Mouse (Mus musculus): ENCODE measurements at regions not wholly inside any gene's neighbourhood (a gene's known extent, or its start where the extent isn't known, plus 50 kb on each side); places are given as distances from the start of the nearest gene placed in this dataset.

GRCm38 (mm10) chr13:78717686-78718431 lies 518.3 kb upstream of the Nr2f1 start:
- H3K4me1 ChIP-seq (ENCODE audit: control insufficient read depth, insufficient read depth, low read length): peaks cover 4% of the 10 kb centered on the region
- H3K4me3 ChIP-seq (ENCODE audit: insufficient read depth, low read length): no peak overlapping the region
- no peak overlapping the region for H3K27ac ChIP-seq (ENCODE audit: insufficient read depth, low read length)
- TF ChIP-seq POLR2A (IDR thresholded peaks at IDR 0.05; ENCODE audit: low read depth, low read length) (no peak), CTCF (IDR thresholded peaks at IDR 0.05; ENCODE audit: borderline replicate concordance, insufficient read depth, low read length) (no peak)

GRCm38 (mm10) chr13:78717159-78717558 lies 517.6 kb upstream of the Nr2f1 start:
- Histone ChIP-seq H3K27ac (ENCODE audit: insufficient read depth, low read length) (no peak overlapping the region), H3K4me3 (ENCODE audit: insufficient read depth, low read length) (no peak overlapping the region), H3K4me1 (ENCODE audit: control insufficient read depth, insufficient read depth, low read length) (peaks cover 4% of the 10 kb centered on the region)
- TF ChIP-seq POLR2A (IDR thresholded peaks at IDR 0.05; ENCODE audit: low read depth, low read length): no peak
- no peak for TF ChIP-seq CTCF (IDR thresholded peaks at IDR 0.05; ENCODE audit: borderline replicate concordance, insufficient read depth, low read length)

GRCm38 (mm10) chr13:78704693-78705092 lies 505.1 kb upstream of the Nr2f1 start:
- Histone ChIP-seq H3K4me1 (ENCODE audit: control insufficient read depth, insufficient read depth, low read length) (peaks cover 2% of the 10 kb centered on the region; the same call in 1 of the 2 replicates), H3K4me3 (ENCODE audit: insufficient read depth, low read length) (no peak overlapping the region), H3K27ac (ENCODE audit: insufficient read depth, low read length) (peak overlapping the region; percentile 73)
- TF ChIP-seq CTCF (IDR thresholded peaks at IDR 0.05; ENCODE audit: borderline replicate concordance, insufficient read depth, low read length) (no peak), POLR2A (IDR thresholded peaks at IDR 0.05; ENCODE audit: low read depth, low read length) (no peak)

GRCm38 (mm10) chr13:78697814-78698519 lies 498.4 kb upstream of the Nr2f1 start:
- Histone ChIP-seq H3K4me3 (ENCODE audit: insufficient read depth, low read length) (no peak overlapping the region), H3K27ac (ENCODE audit: insufficient read depth, low read length) (no peak overlapping the region), H3K4me1 (ENCODE audit: control insufficient read depth, insufficient read depth, low read length) (no peaks in the 10 kb centered on the region)
- no peak for TF ChIP-seq CTCF (IDR thresholded peaks at IDR 0.05; ENCODE audit: borderline replicate concordance, insufficient read depth, low read length)
- TF ChIP-seq POLR2A (IDR thresholded peaks at IDR 0.05; ENCODE audit: low read depth, low read length): no peak

GRCm38 (mm10) chr13:78679255-78679895 lies 479.8 kb upstream of the Nr2f1 start:
- Histone ChIP-seq H3K4me3 (ENCODE audit: insufficient read depth, low read length) (no peak overlapping the region), H3K4me1 (ENCODE audit: control insufficient read depth, insufficient read depth, low read length) (peaks cover 2% of the 10 kb centered on the region), H3K27ac (ENCODE audit: insufficient read depth, low read length) (peak overlapping the region; percentile 1; the same call in 1 of the 2 replicates)
- TF ChIP-seq POLR2A (IDR thresholded peaks at IDR 0.05; ENCODE audit: low read depth, low read length) (no peak), CTCF (IDR thresholded peaks at IDR 0.05; ENCODE audit: borderline replicate concordance, insufficient read depth, low read length) (no peak)

GRCm38 (mm10) chr13:78678241-78678640 lies 478.7 kb upstream of the Nr2f1 start:
- peaks cover 2% of the 10 kb centered on the region for H3K4me1 ChIP-seq (ENCODE audit: control insufficient read depth, insufficient read depth, low read length)
- no peak overlapping the region for H3K4me3 ChIP-seq (ENCODE audit: insufficient read depth, low read length)

GRCm38 (mm10) chr13:78658285-78658684 lies 458.7 kb upstream of the Nr2f1 start:
- Histone ChIP-seq H3K4me3 (ENCODE audit: insufficient read depth, low read length) (no peak overlapping the region), H3K4me1 (ENCODE audit: control insufficient read depth, insufficient read depth, low read length) (no peaks in the 10 kb centered on the region), H3K27ac (ENCODE audit: insufficient read depth, low read length) (no peak overlapping the region)
- TF ChIP-seq CTCF (IDR thresholded peaks at IDR 0.05; ENCODE audit: borderline replicate concordance, insufficient read depth, low read length): no peak
- TF ChIP-seq POLR2A (IDR thresholded peaks at IDR 0.05; ENCODE audit: low read depth, low read length): no peak

More at GRCm38 (mm10) chr13:78678241-78678640, 478.7 kb upstream of the Nr2f1 start:
- no peak for TF ChIP-seq CTCF (IDR thresholded peaks at IDR 0.05; ENCODE audit: borderline replicate concordance, insufficient read depth, low read length)
- TF ChIP-seq POLR2A (IDR thresholded peaks at IDR 0.05; ENCODE audit: low read depth, low read length): no peak
- H3K27ac ChIP-seq (ENCODE audit: insufficient read depth, low read length): no peak overlapping the region

- no peak overlapping the region for H3K4me3 ChIP-seq (ENCODE audit: insufficient read depth, low read length)
- H3K4me1 ChIP-seq (ENCODE audit: control insufficient read depth, insufficient read depth, low read length): no peaks in the 10 kb centered on the region
- no peak overlapping the region for H3K27ac ChIP-seq (ENCODE audit: insufficient read depth, low read length)
- TF ChIP-seq POLR2A (IDR thresholded peaks at IDR 0.05; ENCODE audit: low read depth, low read length): no peak
- TF ChIP-seq CTCF (IDR thresholded peaks at IDR 0.05; ENCODE audit: borderline replicate concordance, insufficient read depth, low read length): no peak
Measured at GRCm38 (mm10) chr13:78656766-78657165, 457.2 kb upstream of the Nr2f1 start.

- no peak for TF ChIP-seq POLR2A (IDR thresholded peaks at IDR 0.05; ENCODE audit: low read depth, low read length)
- no peak for TF ChIP-seq CTCF (IDR thresholded peaks at IDR 0.05; ENCODE audit: borderline replicate concordance, insufficient read depth, low read length)
- no peak overlapping the region for H3K27ac ChIP-seq (ENCODE audit: insufficient read depth, low read length)
- H3K4me3 ChIP-seq (ENCODE audit: insufficient read depth, low read length): no peak overlapping the region
- H3K4me1 ChIP-seq (ENCODE audit: control insufficient read depth, insufficient read depth, low read length): no peaks in the 10 kb centered on the region
Measured at GRCm38 (mm10) chr13:78656196-78656595, 456.6 kb upstream of the Nr2f1 start.

All from embryonic fibroblast, embryonic 13.5 days (primary cell).